Mouse (Mus musculus) adrenal gland, postnatal 0 days (tissue): ENCODE results near the gene Ints1. TPM values are rescaled to one million over a fixed set of nuclear protein-coding genes. Genes with fewer than 3 reads are reported as not detected.

ENCODE experiments used
- microRNA-seq: library from miRNA; unstranded; fragments of <30 nt; microRNA quantifications from one replicate; pipeline ENCODE4, GENCODE M21; 2016; ENCODE audit warnings: borderline replicate concordance; ENCODE audit not compliant: insufficient number of aligned reads
- polyA plus RNA-seq: library from polyadenylated mRNA; unstranded; fragments of >200 nt; fragmentation: Nextera tagmentation; extraction: Ambion mirVana; gene quantifications from 2 replicates; pipeline ENCODE4 v1.2.1, GENCODE M21; 2015

Ints1 gene
- 9.3 and 10.2 TPM in 2 replicates for polyA plus RNA-seq

DNA sequence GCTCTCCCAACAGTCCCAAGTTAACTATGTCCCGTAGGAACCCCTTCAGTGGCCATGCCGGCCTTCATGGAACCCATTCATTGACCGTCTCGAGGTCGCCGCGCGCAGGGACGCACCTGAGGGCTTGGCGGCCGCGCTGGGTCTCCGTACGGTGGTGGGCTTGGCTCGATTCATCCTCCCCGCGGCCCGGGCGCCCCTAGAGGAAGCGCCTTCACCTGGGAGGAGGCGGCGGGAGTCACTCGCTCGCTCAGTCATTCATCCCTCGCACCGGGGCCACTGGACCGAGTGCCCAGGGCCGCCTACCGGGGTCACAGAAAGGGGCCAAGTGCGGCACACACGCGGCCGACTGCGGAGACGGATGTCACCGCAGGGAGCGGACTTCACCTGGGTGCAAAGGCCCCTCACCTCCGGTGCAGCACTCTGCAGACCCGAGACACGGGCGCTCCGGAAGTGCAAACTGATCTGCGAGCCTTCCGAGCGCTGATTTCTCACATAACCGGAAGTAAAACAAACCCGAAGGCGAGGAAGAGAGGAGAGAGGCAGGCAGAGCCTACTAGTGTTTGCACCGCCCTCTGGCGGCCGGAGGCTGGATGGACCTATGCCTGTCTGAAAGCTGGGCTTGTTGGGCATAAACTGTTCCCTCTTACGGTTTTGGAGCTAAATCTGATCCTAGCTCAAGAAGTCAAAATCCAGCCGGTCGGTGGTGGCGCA lies at the start of gene Ints1:
Gene Ints1 (minus strand): TSS at position 459 of the 711 bp plus-strand sequence.

DNA sequence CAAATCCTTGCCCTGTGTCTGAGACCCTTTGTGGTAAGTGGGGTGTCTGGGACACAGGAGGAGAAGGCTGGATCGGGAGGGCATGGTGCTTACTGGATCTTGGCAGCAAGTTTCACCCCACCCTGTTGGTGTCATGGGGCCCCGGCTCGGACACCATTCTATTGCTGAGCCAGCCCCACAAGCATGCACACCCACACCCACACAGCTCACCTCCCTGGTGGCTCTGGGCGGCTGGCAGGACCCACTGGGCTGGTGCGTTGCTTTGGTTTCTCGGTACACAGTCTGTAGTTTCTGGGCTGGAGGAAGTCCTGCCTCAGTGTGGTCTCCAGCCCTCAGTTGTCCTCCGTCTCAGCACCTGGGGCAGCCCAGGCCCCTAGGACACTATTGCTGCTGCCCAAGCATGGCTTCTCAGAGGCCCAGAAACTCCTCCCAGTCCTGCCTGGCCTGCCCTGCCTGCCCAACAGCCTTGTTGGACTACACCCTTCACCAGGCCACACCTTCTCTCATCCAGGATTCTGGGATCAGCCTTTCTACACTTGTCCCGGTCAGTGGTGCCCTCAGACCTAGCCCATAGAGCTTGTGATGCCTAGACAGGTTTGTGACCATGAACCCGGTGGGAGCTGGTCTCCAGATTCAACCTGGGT lies 44.2 kb upstream of the Ints1 start, which contains the start of gene Tmem184a:
Gene Tmem184a (minus strand): TSS at position 380 of the 644 bp plus-strand sequence.

DNA sequence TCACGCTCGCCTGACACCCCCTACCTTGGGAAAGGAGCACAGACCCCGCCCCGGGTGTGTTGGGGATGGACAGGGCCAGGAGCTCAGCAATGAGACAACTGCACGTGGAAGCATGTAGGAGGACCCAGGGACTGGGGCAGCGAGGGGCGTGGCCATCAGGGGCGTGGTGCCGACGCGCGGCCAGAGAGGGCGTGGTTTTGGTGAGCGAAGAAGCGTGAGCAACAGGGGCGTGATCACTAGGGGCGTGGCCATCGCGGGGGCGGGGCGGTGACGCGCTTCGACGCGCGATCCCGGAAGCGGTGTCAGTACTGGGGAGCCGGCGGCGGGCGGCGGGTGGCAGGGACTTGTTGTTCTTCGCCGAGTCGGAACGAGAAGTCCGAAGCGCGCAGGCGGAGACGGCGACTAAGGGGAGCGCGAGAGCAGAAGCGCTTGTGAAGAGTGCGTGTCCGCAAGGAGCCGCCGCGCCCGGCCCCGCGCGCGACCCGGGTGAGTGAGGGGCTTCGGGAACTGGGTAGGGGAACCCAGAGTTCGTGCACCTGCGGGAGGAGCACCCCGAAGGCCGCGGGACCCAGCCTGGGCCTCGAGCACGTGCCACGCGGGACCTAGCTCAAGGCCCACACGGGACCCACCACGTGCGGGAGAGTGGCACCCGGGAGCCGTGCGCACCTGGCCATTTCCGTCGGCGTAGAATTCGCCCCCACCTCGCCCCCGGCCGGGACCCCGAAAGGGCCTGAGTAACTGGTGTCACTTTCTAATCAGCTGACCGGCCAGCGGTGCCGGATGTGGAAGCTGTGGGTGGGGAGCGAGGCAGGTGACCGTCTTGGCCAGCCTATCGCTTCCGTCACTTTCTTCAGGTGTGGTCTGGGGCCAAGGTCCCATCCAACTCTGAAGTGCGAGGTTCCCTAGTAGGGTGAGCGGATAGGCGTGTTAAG lies 16.0 kb upstream of the Ints1 start, which contains the start of gene Mafk:
Gene Mafk (plus strand): TSS at position 287 of the 932 bp plus-strand sequence.

DNA sequence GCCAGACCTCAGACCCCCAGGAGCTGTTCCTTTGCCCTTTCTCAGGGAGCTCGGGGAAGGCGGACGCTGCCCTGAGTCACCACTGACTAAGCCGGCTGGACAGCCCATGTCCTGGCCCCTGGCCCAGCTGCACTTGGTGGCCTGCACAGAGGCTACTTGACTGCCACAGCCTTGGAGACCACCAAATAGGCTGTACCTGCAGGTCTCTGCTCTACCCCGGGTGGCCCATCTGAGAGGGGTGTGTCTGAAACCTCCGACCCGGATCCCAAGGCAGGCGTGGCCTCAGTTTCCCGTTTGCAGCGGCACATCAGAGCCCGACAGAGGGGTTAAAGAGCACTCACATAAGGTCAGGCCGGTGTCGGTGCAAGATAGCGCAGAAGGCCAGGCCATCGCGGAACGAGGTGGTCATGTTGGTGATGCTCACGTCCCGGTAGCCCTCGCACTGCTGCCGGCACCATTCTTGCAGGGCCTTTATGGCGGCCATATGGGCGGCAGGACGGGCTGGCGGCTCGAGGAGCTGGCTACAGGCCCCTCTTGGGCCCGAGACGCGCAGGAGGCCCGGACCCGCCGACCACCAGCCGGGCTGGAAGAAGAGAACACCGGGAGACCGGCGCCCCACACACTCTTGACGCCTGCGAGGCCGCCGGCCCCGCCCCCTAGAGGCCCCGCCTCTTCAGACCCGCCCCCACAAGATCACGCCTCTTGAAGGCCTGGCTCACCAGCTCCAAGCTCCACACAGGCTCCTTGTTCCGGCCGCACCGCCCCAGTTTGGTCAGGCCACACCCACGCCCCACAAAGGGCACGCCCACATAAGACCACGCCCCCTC lies 39.6 kb downstream of the Ints1 start, which contains the start of gene Micall2:
Gene Micall2 (minus strand): TSS at position 660 of the 827 bp plus-strand sequence.

Small RNA genes within 50 kb of the gene (microRNA-seq; reads per million reads assigned to microRNA genes)
- 1.8 reads per million for gene Mir7037

Other genes with a start within 250 kb of the Ints1 start
- gene Uncx, start 232.2 kb downstream of the Ints1 start, polyA plus RNA-seq: 0.30 and 11.3 TPM in 2 replicates
- gene Micall2, start 39.3 kb downstream of the Ints1 start, polyA plus RNA-seq: 3.9 and 4.4 TPM in 2 replicates
- gene Mafk, start 15.8 kb upstream of the Ints1 start, polyA plus RNA-seq: 13.3 and 23.8 TPM in 2 replicates
- gene Tmem184a, start 44.2 kb upstream of the Ints1 start, polyA plus RNA-seq: 0.55 and 1.3 TPM in 2 replicates
- 0.28 TPM in 1 of 2 replicates, not detected in the other for gene Gm26938, start 50.7 kb upstream of the Ints1 start, polyA plus RNA-seq
- gene Psmg3, start 51.2 kb upstream of the Ints1 start, polyA plus RNA-seq: 46.2 and 49.2 TPM in 2 replicates
- gene Elfn1, start 132.3 kb upstream of the Ints1 start, polyA plus RNA-seq: 4.4 and 5.6 TPM in 2 replicates